Mouse (Mus musculus) olfactory bulb, adult 2 months (tissue): ENCODE data around the gene Ano3. TPM values are rescaled to one million over a fixed set of nuclear protein-coding genes. Genes with fewer than 3 reads are reported as not detected.

Experiments used
- H3K27ac ChIP-seq: fragments of 200-500 bp; 2 replicates; pipeline ENCODE4 v1.5.1; 2012; ENCODE audit warnings: low read depth, low read length; ENCODE audit not compliant: insufficient read depth
- H3K4me1 ChIP-seq: fragments of 200-500 bp; 2 replicates; pipeline ENCODE4 v1.6.1; 2012; ENCODE audit warnings: low read length; ENCODE audit not compliant: control insufficient read depth, insufficient read depth
- H3K4me3 ChIP-seq: fragments of 200-500 bp; 2 replicates; pipeline ENCODE4 v1.5.1; 2012; ENCODE audit warnings: mild to moderate bottlenecking, low read depth, low read length, moderate library complexity; ENCODE audit not compliant: insufficient read depth
- CTCF ChIP-seq: fragments of 200-500 bp; IDR thresholded peaks from 2 replicates; pipeline ENCODE4 v1.5.1; 2012; ENCODE audit warnings: low read depth, mild to moderate bottlenecking, low read length, moderate library complexity; ENCODE audit not compliant: insufficient read depth
- POLR2A ChIP-seq: fragments of 200-500 bp; IDR thresholded peaks from 2 replicates; pipeline ENCODE4 v1.6.1; 2012; ENCODE audit warnings: mild to moderate bottlenecking, low read depth, low read length, moderate library complexity; ENCODE audit not compliant: insufficient read depth
- WGBS: fragments of 180-500 bp; shearing (Covaris S2); methylation state at CpG from one replicate; pipeline ENCODE4 v1.1.7; 2018; 5-methylcytosine and 5-hydroxymethylcytosine counted together
- polyA plus RNA-seq: library from polyadenylated mRNA; stranded (reverse); fragments of >200 nt; gene quantifications from 2 replicates; pipeline ENCODE4 v1.2.4, GENCODE M21; 2012; ENCODE audit warnings: low replicate concordance; ENCODE audit not compliant: missing spikeins, insufficient read depth, insufficient read length

Gene Ano3
- polyA plus RNA-seq, 1 experiment = not detected

DNA sequence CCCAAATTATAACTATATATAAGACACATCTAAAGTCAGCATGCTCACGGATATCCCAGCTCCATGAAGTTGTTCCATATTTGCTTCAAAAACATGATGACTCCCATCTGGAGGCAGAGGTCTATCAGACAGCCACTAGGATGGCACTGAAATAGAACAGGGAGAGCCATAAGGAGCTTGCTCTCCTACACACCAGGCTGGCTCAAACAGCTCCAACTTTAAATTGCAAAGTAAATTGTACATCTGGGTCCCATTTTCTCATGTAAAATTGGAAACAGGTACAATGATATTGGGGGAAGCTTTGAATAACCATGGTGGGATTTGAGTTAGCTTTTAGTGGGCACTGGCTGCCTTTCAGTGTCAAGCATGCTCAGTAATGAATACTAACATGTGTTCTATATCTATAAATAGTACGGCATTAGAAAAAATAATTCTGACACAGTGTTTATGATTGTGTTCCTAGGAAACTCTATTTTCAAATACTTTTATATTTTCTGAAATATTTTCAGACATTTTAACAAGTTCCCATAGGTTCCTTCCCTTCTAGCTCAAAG, 279.6 kb downstream of the Ano3 start:
- 86% methylated on average over 2 of the region's 2 CpGs for WGBS
- Histone ChIP-seq H3K27ac (no peak overlapping the region), H3K4me1 (no peaks in the 10 kb centered on the region), H3K4me3 (no peak overlapping the region)
- TF ChIP-seq CTCF = no peak
- TF ChIP-seq POLR2A = no peak

DNA sequence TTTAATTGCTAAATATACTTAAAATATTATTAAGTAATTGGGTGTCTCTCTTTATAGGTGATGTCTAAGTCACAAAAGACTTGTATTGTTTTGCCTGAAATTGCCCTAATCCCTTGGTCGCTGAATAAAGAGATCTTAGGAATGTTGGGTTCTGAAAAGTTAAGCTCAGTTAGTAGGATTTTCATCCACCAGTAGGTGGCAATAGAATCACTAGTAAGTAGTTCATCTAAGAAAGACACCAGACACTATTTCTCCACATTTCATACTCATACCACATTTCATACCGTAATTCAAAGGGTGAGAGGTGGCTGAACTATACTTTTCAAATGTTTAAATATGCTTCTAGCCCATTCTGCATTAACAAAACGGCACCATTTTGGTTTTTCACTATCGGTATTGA, 287.4 kb downstream of the Ano3 start:
- Histone ChIP-seq H3K4me3 (no peak overlapping the region), H3K4me1 (no peaks in the 10 kb centered on the region), H3K27ac (no peak overlapping the region)
- 46% methylated on average over 4 of the region's 4 CpGs for WGBS
- TF ChIP-seq POLR2A = no peak
- TF ChIP-seq CTCF = no peak

DNA sequence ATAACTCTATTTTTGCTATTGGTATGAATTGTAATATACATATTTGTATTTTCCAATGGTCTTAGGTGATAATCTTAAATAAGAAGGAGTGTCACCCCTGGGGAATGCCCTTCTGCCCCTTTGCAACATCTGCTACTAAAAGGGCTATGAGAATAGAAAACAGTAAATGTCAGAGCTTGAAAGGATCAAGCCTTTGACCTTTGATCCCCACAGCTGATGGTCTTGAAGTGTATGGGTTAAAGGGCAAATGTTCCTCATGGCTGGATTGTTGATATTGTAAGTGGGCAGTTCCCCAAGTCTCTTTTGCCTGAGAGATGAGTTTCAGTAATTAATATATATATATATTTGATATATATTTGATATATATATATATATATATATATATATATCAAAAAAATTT, 305.9 kb downstream of the Ano3 start:
- H3K4me3 ChIP-seq = no peak overlapping the region
- H3K27ac ChIP-seq = no peak overlapping the region
- TF ChIP-seq CTCF (no peak), POLR2A (no peak)
- no peaks in the 10 kb centered on the region for H3K4me1 ChIP-seq

DNA sequence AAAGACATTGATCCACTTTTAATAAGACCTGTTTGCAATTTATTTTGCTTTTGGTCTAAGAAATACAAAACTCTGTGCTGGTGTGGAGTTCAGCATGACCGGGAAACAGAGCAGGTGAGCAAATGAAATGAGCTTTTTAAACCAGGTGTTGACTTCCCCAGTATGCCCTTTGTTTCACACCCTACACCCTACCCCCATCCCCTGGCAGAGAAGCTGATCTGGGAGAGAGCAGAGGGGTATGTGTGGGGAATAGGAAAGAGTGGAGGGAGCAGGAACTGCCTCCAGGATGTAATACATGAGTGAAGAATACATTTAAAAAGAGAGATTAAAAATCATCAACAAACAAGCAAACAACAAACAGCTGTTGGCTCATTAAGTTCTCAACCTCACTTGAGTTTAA, 306.4 kb downstream of the Ano3 start:
- Histone ChIP-seq H3K4me1 (no peaks in the 10 kb centered on the region), H3K27ac (no peak overlapping the region), H3K4me3 (no peak overlapping the region)
- 83% methylated on average over 1 of the region's 1 CpGs for WGBS
- TF ChIP-seq CTCF (no peak), POLR2A (no peak)

Other genes with a start within 250 kb of the Ano3 start
- not detected in 2 replicates for gene Muc15, start 229.6 kb downstream of the Ano3 start, polyA plus RNA-seq
- gene Gm13941, start 155.1 kb upstream of the Ano3 start, polyA plus RNA-seq = not detected in 2 replicates
- not detected in 2 replicates for gene Gm15130, start 202.0 kb upstream of the Ano3 start, polyA plus RNA-seq